Mouse (Mus musculus) embryonic facial prominence, embryonic 15.5 days (tissue): ENCODE measurements around the gene Map4k4. TPM values are rescaled to one million over a fixed set of nuclear protein-coding genes. Genes with fewer than 3 reads are reported as not detected.

ENCODE experiments used
- ATAC-seq: fragments of 200-750 bp; cut with Nextera tagmentation; 2 replicates; pipeline ENCODE4 v1.8.0; 2017; ENCODE audit warnings: low read depth, moderate TSS enrichment; ENCODE audit not compliant: insufficient number of reproducible peaks, low FRiP score, low TSS enrichment
- H3K27ac ChIP-seq: fragments of 300-500 bp; sonication (generic); replicated peaks from 2 replicates; pipeline ENCODE4 v1.5.1; 2015; ENCODE audit warnings: mild to moderate bottlenecking, inconsistent platforms
- H3K27me3 ChIP-seq: fragments of 300-500 bp; sonication (generic); 2 replicates; pipeline ENCODE4 v1.6.1; 2015; ENCODE audit warnings: inconsistent platforms
- H3K36me3 ChIP-seq: fragments of 300-500 bp; sonication (generic); 2 replicates; pipeline ENCODE4 v1.6.1; 2015; ENCODE audit warnings: mild to moderate bottlenecking, inconsistent platforms
- H3K4me1 ChIP-seq: fragments of 300-500 bp; sonication (generic); 2 replicates; pipeline ENCODE4 v1.6.1; 2015; ENCODE audit warnings: inconsistent platforms
- H3K4me2 ChIP-seq: fragments of 300-500 bp; sonication (generic); replicated peaks from 2 replicates; pipeline ENCODE4 v1.6.1; 2015; ENCODE audit warnings: mild to moderate bottlenecking, inconsistent platforms
- H3K4me3 ChIP-seq: fragments of 300-500 bp; sonication (generic); replicated peaks from 2 replicates; pipeline ENCODE4 v1.5.1; 2015; ENCODE audit warnings: mild to moderate bottlenecking, inconsistent platforms
- H3K9ac ChIP-seq: fragments of 300-500 bp; sonication (generic); 2 replicates; pipeline ENCODE4 v1.6.1; 2015; ENCODE audit warnings: inconsistent platforms
- H3K9me3 ChIP-seq: fragments of 300-500 bp; sonication (generic); replicated peaks from 2 replicates; pipeline ENCODE4 v1.6.1; 2016; ENCODE audit warnings: inconsistent platforms
- WGBS: fragments of 180-500 bp; shearing (Covaris S2); methylation state at CpG from one replicate; pipeline ENCODE4 v1.1.7; 2015; 5-methylcytosine and 5-hydroxymethylcytosine counted together
- polyA plus RNA-seq: library from polyadenylated mRNA; unstranded; fragments of >200 nt; fragmentation: Nextera tagmentation; extraction: Ambion mirVana; gene quantifications from 2 replicates; pipeline ENCODE4 v1.2.1, GENCODE M21; 2015

The Map4k4 gene
- polyA plus RNA-seq, 1 experiment from 2014 or later = 34.4 TPM

- Histone ChIP-seq H3K9ac (no peak overlapping the region), H3K27me3 (no peaks in the 10 kb centered on the region), H3K4me3 (no peak overlapping the region), H3K9me3 (no peaks in the 10 kb centered on the region), H3K27ac (peak overlapping the region; percentile 39; the same call in 1 of the 2 replicates), H3K4me2 (no peak overlapping the region), H3K4me1 (peaks cover 46% of the 10 kb centered on the region), H3K36me3 (peaks cover 11% of the 10 kb centered on the region)
- 52% methylated on average over 7 of the region's 7 CpGs for WGBS
- ATAC-seq = no peak
These were observed 17.9 kb downstream of the Map4k4 start for GRCm38 (mm10) chr1:39918517-39919115.

GRCm38 (mm10) chr1:39920616-39921015 is 19.9 kb downstream of the Map4k4 start:
- no peak overlapping the region for H3K4me2 ChIP-seq
- WGBS = 58% methylated on average over 2 of the region's 2 CpGs
- ATAC-seq = no peak

GRCm38 (mm10) chr1:39921996-39922395 is 21.3 kb downstream of the Map4k4 start:
- Histone ChIP-seq H3K27me3 (no peaks in the 10 kb centered on the region), H3K4me2 (no peak overlapping the region), H3K9me3 (no peaks in the 10 kb centered on the region), H3K27ac (no peak overlapping the region), H3K4me3 (no peak overlapping the region), H3K4me1 (peaks cover 67% of the 10 kb centered on the region), H3K9ac (no peak overlapping the region), H3K36me3 (peaks cover 12% of the 10 kb centered on the region; the same call in 1 of the 2 replicates)
- ATAC-seq = no peak
- WGBS = 63% methylated on average over 3 of the region's 3 CpGs

More at GRCm38 (mm10) chr1:39920616-39921015, 19.9 kb downstream of the Map4k4 start:
- no peaks in the 10 kb centered on the region for H3K9me3 ChIP-seq
- peaks cover 60% of the 10 kb centered on the region for H3K4me1 ChIP-seq
- H3K27me3 ChIP-seq = no peaks in the 10 kb centered on the region
- H3K4me3 ChIP-seq = no peak overlapping the region
- H3K9ac ChIP-seq = no peak overlapping the region
- peaks cover 11% of the 10 kb centered on the region; the same call in 1 of the 2 replicates for H3K36me3 ChIP-seq
- H3K27ac ChIP-seq = no peak overlapping the region

- ATAC-seq = no peak
- Histone ChIP-seq H3K4me2 (no peak overlapping the region), H3K36me3 (peaks cover 12% of the 10 kb centered on the region; the same call in 1 of the 2 replicates), H3K27me3 (no peaks in the 10 kb centered on the region), H3K9me3 (no peaks in the 10 kb centered on the region), H3K4me1 (peaks cover 69% of the 10 kb centered on the region), H3K27ac (peak overlapping the region; percentile 63; the same call in 1 of the 2 replicates), H3K9ac (no peak overlapping the region), H3K4me3 (no peak overlapping the region)
- 39% methylated on average over 8 of the region's 8 CpGs for WGBS
These were observed 22.0 kb downstream of the Map4k4 start for GRCm38 (mm10) chr1:39922714-39923113.

- no peak for ATAC-seq
- Histone ChIP-seq H3K27ac (peak overlapping the region; percentile 63; the same call in 1 of the 2 replicates), H3K4me2 (no peak overlapping the region), H3K36me3 (peaks cover 12% of the 10 kb centered on the region; the same call in 1 of the 2 replicates), H3K4me1 (peaks cover 62% of the 10 kb centered on the region), H3K27me3 (no peaks in the 10 kb centered on the region), H3K4me3 (no peak overlapping the region), H3K9me3 (no peaks in the 10 kb centered on the region), H3K9ac (no peak overlapping the region)
- 27% methylated on average over 15 of the region's 15 CpGs for WGBS
These were observed 23.0 kb downstream of the Map4k4 start for GRCm38 (mm10) chr1:39923395-39924337.

- Histone ChIP-seq H3K27ac (no peak overlapping the region), H3K4me2 (no peak overlapping the region), H3K9ac (no peak overlapping the region), H3K4me1 (peaks cover 77% of the 10 kb centered on the region), H3K9me3 (no peaks in the 10 kb centered on the region), H3K4me3 (no peak overlapping the region), H3K36me3 (no peaks in the 10 kb centered on the region), H3K27me3 (no peaks in the 10 kb centered on the region)
- no peak for ATAC-seq
- WGBS = 63% methylated on average over 7 of the region's 7 CpGs
These were observed 30.3 kb downstream of the Map4k4 start for GRCm38 (mm10) chr1:39931055-39931454.

- ATAC-seq = no peak
- Histone ChIP-seq H3K36me3 (no peaks in the 10 kb centered on the region), H3K9me3 (no peaks in the 10 kb centered on the region), H3K4me1 (peaks cover 83% of the 10 kb centered on the region), H3K27ac (no peak overlapping the region), H3K27me3 (no peaks in the 10 kb centered on the region), H3K4me3 (no peak overlapping the region), H3K9ac (no peak overlapping the region), H3K4me2 (no peak overlapping the region)
- WGBS = 47% methylated on average over 9 of the region's 9 CpGs
These were observed 31.6 kb downstream of the Map4k4 start for GRCm38 (mm10) chr1:39932216-39932739.

- 61% methylated on average over 10 of the region's 10 CpGs for WGBS
- no peak overlapping the region for H3K27ac ChIP-seq
- no peaks in the 10 kb centered on the region for H3K9me3 ChIP-seq
- H3K4me3 ChIP-seq = no peak overlapping the region
- H3K4me1 ChIP-seq = peaks cover 84% of the 10 kb centered on the region
- no peak for ATAC-seq
- no peak overlapping the region for H3K4me2 ChIP-seq
- no peaks in the 10 kb centered on the region for H3K27me3 ChIP-seq
- H3K9ac ChIP-seq = no peak overlapping the region
- H3K36me3 ChIP-seq = no peaks in the 10 kb centered on the region
These were observed 32.2 kb downstream of the Map4k4 start for GRCm38 (mm10) chr1:39932922-39933321.

- H3K27ac ChIP-seq = no peak overlapping the region
- H3K4me2 ChIP-seq = no peak overlapping the region
- H3K9me3 ChIP-seq = no peaks in the 10 kb centered on the region
- no peaks in the 10 kb centered on the region for H3K36me3 ChIP-seq
- ATAC-seq = no peak
- WGBS = 27% methylated on average over 8 of the region's 8 CpGs
- no peak overlapping the region for H3K4me3 ChIP-seq
- no peak overlapping the region for H3K9ac ChIP-seq
- peaks cover 92% of the 10 kb centered on the region for H3K4me1 ChIP-seq
- H3K27me3 ChIP-seq = no peaks in the 10 kb centered on the region
These were observed 34.2 kb downstream of the Map4k4 start for GRCm38 (mm10) chr1:39934954-39935353.

- H3K36me3 ChIP-seq = no peaks in the 10 kb centered on the region
- H3K4me1 ChIP-seq = peaks cover 91% of the 10 kb centered on the region
- H3K4me2 ChIP-seq = peak overlapping the region; percentile 53
- no peak for ATAC-seq
- peak overlapping the region; percentile 33 for H3K4me3 ChIP-seq
- H3K9me3 ChIP-seq = no peaks in the 10 kb centered on the region
- H3K27me3 ChIP-seq = no peaks in the 10 kb centered on the region
- WGBS = under 1% methylated on average over 10 of the region's 10 CpGs
- no peak overlapping the region for H3K27ac ChIP-seq
- H3K9ac ChIP-seq = no peak overlapping the region; the same call in 1 of the 2 replicates
These were observed 34.9 kb downstream of the Map4k4 start for GRCm38 (mm10) chr1:39935616-39936015.

- peak; percentile 49; the same call in 1 of the 2 replicates for ATAC-seq
- Histone ChIP-seq H3K4me3 (peak overlapping the region; percentile 33), H3K4me2 (peak overlapping the region; percentile 53), H3K9me3 (no peaks in the 10 kb centered on the region), H3K27me3 (no peaks in the 10 kb centered on the region), H3K36me3 (no peaks in the 10 kb centered on the region), H3K27ac (0 out of 2 replicates have a peak overlapping the region, but pooled peaks have one; percentile 25), H3K9ac (no peak overlapping the region), H3K4me1 (peaks cover 91% of the 10 kb centered on the region)
- WGBS = 3% methylated on average over 13 of the region's 13 CpGs
These were observed 35.7 kb downstream of the Map4k4 start for GRCm38 (mm10) chr1:39936332-39936802.
